Mouse (Mus musculus): Measurements from ENCODE around the gene Camta1. TPM values are rescaled to one million over a fixed set of nuclear protein-coding genes. Genes with fewer than 3 reads are reported as not detected.

Camta1 gene
- polyA plus RNA-seq, 1 experiment: 26.3 TPM

DNA sequence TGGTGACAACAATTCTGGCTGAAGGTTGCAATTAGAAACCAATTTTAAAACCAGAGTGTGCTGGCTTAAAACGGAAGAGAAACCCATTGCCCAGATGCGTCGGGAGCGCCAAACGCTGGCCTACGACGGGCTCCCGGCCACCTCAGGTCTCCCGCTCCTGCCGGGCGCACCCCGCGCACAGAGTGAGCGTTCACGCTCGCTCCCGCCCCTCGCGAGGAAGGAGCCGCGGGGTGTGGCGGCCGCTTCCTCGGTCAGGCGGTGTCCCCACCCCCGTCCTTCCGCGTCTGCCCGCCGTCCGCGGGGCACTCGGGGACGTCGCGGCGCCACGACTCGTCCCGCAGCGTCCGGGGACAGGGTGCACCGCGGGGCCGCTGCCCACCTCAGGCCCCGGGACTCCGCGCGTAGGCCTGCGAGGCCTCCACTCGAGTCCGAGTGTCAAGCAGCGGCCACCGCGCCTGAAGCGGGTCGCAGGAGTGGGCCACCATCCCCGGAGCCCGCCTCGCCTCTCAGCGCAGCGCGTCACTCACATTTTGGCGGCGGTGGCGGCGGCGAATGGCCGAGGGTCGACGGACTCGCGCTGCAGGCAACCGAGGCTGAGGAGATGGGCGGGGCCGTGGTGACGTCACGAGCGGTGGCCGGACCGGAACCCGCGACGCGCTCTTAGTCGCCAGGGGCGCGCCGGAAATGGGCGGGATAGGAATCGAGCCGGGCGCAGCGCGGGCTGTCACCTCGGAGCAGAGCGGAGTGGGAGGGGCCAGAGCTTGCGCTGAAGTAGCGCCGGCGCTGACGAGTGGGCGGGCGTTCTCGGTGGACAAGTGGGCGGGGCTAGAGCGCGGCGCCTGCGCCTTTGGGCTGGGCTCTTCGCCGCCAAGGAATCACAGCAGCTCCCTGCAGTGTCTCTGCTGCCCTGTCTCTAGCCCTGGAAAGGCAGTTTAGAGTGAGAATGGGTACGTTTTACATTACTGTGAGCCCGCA lies 804.0 kb downstream of the Camta1 start, which contains the start of gene Vamp3:
Vamp3 (minus strand) TSS at position 617 of the 975 bp plus-strand sequence.
- TF ChIP-seq CTCF (IDR thresholded peaks at IDR 0.05; ENCODE audit: low read depth, low read length) (no peak), POLR2A (IDR thresholded peaks at IDR 0.05; ENCODE audit: borderline replicate concordance, low read depth, low read length) (no peak)
- Histone ChIP-seq H3K4me1 (ENCODE audit: control insufficient read depth, insufficient read depth, low read length) (peaks cover 8% of the 10 kb centered on the region), H3K4me3 (ENCODE audit: insufficient read depth, low read length) (peak within 1 kb of the TSS; percentile 73), H3K27ac (ENCODE audit: insufficient read depth, low read depth, low read length) (peak within 1 kb of the TSS; percentile 74)

DNA sequence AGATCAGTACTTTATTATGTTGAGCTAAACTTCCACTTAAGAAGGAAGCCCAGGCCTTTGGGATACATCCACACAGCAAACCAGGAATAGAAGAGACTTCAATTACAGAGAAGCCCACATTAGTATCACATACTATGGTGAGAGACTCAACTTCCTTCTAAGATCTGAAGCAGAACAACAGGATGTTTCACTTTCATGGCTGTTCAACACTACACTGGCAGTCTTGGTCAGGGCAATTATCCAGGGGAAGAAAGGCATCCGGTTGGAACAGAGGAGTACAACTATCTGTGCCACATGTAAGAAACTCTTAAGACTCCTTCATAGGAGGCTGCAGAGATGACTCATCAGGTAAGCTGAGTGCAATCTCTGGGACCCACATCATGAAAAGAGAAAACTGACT lies 810.5 kb downstream of the Camta1 start:
- Histone ChIP-seq H3K4me3 (ENCODE audit: insufficient read depth, low read length) (no peak overlapping the region), H3K4me1 (ENCODE audit: control insufficient read depth, insufficient read depth, low read length) (peaks cover 18% of the 10 kb centered on the region), H3K27ac (ENCODE audit: insufficient read depth, low read depth, low read length) (no peak overlapping the region; the same call in 1 of the 2 replicates)
- TF ChIP-seq CTCF (IDR thresholded peaks at IDR 0.05; ENCODE audit: low read depth, low read length): no peak
- TF ChIP-seq POLR2A (IDR thresholded peaks at IDR 0.05; ENCODE audit: borderline replicate concordance, low read depth, low read length): no peak

DNA sequence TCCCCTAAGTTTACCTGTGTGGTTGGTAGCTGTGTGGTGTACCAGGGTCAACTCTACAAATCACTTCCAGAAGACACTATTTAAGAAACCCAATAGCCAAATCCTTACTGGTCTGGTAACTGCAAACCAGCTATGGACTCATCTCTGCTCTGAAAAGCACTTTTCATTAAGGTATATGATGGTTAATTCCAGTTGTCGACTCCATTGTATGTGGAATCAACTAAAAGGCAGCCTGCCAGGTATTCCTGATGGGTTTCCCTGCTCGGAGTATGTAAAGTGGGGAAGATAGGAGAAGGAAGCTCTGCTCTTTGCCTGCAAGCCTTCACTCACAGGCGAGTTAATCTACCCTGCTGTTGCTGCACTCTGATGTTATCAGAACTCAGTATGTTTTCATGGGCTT lies 815.2 kb downstream of the Camta1 start:
- H3K27ac ChIP-seq (ENCODE audit: insufficient read depth, low read depth, low read length): no peak overlapping the region
- H3K4me3 ChIP-seq (ENCODE audit: insufficient read depth, low read length): no peak overlapping the region
- TF ChIP-seq CTCF (IDR thresholded peaks at IDR 0.05; ENCODE audit: low read depth, low read length) (no peak), POLR2A (IDR thresholded peaks at IDR 0.05; ENCODE audit: borderline replicate concordance, low read depth, low read length) (no peak)
- H3K4me1 ChIP-seq (ENCODE audit: control insufficient read depth, insufficient read depth, low read length): peaks cover 25% of the 10 kb centered on the region

DNA sequence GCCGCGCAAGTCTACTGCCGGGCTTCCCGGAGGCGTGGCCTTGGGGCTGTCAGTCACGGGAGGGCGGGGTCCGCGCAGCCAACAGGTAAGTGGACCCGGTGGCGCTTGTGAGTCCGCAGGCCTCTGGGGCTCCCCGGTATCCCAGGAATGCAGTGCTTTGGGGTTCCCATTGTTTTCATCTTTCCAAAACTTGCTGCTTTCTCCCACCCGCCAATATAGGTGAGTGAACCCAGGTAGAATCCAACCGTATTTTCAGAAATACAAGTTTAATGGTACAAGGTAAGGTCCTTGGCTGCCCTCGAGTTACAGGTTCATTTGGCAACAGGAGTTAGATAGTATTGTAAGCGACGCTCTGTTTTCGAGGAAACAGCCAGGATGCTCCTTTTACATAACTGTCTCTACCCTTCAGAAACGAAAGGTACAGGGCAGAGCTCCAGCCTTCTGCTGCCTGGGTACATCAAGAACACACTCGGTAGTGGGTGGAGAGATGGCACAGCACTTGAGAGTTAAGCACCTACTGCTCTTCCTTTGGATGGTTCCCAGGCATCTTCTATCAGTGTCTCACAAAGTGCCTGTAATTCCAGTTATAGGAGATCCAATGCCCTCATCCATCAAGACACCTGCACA lies 816.6 kb downstream of the Camta1 start:
- peaks cover 17% of the 10 kb centered on the region for H3K4me1 ChIP-seq (ENCODE audit: control insufficient read depth, insufficient read depth, low read length)
- H3K4me3 ChIP-seq (ENCODE audit: insufficient read depth, low read length): peak overlapping the region; percentile 54
- no peak overlapping the region for H3K27ac ChIP-seq (ENCODE audit: insufficient read depth, low read depth, low read length)
- TF ChIP-seq POLR2A (IDR thresholded peaks at IDR 0.05; ENCODE audit: borderline replicate concordance, low read depth, low read length): no peak
- TF ChIP-seq CTCF (IDR thresholded peaks at IDR 0.05; ENCODE audit: low read depth, low read length): no peak

DNA sequence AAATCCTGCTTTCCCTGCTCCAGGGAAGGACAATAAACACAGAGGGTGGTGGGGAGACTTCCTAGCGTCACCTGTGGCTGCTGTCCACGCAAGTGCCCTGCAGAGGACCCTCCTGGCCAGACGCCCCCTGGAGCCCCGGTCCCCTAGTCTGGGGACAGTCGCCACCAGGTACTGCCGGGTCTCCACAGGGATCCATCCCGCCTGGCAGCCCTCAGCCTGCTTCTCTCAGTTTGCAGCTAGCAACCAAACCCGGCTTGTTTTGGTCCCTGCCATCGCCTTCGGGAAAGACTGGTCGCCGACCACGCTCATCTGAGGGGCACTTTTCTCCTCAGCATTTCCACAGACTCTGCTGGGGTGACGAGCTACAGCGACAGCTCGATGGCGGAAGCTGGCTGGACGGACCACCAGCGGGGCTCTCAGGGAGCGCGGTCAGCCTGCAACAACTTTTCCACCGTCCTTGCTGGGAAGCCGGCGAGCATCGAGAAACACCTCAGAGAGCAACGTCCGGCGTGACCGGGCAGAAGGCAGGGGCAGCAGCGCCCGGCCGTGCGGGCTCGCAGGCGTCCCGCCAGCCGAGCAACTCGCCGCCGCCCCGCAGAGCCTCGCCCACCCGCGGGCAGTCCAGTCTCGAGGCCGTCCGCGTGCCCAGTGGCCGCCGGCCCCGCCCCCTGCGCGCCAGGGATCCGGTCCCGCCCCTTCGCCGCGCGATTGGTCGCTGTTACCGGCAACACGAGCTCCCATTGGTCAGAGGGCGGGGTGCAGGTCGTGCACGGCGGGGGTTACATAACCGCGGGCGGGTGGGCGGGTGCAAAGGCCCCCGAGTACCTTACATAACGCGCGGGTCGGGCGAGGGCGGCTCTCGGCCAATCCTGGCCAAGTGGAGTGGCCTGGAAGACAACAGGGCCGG lies 817.4 kb downstream of the Camta1 start, which contains the start of gene Per3:
Per3 (minus strand) TSS at position 629 of the 907 bp plus-strand sequence.
- Histone ChIP-seq H3K27ac (ENCODE audit: insufficient read depth, low read depth, low read length) (0 out of 2 replicates have a peak within 1 kb of the TSS, but pooled peaks have one; percentile 6), H3K4me1 (ENCODE audit: control insufficient read depth, insufficient read depth, low read length) (peaks cover 17% of the 10 kb centered on the region), H3K4me3 (ENCODE audit: insufficient read depth, low read length) (peak within 1 kb of the TSS; percentile 86)
- TF ChIP-seq POLR2A (IDR thresholded peaks at IDR 0.05; ENCODE audit: borderline replicate concordance, low read depth, low read length): no peak
- no peak for TF ChIP-seq CTCF (IDR thresholded peaks at IDR 0.05; ENCODE audit: low read depth, low read length)

DNA sequence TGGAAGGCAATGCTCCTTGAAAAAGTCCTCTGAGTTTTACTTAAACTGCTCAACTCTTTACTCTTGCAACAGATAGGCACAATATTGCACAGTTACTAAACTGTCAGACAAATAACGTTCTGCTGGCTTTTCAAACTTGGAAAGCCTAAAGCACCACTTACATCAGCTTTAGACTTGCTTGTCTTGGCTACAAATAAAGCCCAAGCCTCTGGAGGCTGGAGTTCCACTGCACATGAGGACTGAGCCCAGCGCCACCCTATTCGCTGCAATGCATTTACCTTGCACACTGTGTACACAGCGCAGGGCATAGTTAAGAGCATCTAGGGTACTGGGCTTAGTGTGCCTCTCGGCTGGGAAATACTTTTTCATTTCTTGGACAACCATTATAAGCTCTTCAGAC lies 818.4 kb downstream of the Camta1 start:
- Histone ChIP-seq H3K27ac (ENCODE audit: insufficient read depth, low read depth, low read length) (no peak overlapping the region), H3K4me1 (ENCODE audit: control insufficient read depth, insufficient read depth, low read length) (peaks cover 17% of the 10 kb centered on the region), H3K4me3 (ENCODE audit: insufficient read depth, low read length) (peak overlapping the region; percentile 86)
- TF ChIP-seq POLR2A (IDR thresholded peaks at IDR 0.05; ENCODE audit: borderline replicate concordance, low read depth, low read length): no peak
- no peak for TF ChIP-seq CTCF (IDR thresholded peaks at IDR 0.05; ENCODE audit: low read depth, low read length)

DNA sequence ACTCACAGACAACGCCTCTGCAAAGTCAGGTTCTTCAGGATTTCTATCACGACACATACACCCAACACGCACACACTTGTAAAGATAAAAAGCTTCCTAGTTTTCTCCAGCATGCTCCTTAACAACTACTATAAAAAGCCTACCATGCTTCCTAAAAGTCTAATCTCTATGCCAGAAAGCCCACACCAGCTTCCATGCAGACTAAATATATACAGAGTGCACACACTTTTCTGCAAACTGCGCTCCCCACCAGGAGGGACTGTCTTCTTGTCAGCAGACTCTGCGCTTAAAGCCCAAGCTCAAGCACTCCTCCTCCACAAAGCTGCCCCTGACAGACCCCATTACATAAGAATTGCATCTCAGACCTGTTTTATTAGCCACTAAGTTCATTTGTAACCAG lies 820.2 kb downstream of the Camta1 start:
- peaks cover 10% of the 10 kb centered on the region for H3K4me1 ChIP-seq (ENCODE audit: control insufficient read depth, insufficient read depth, low read length)
- no peak overlapping the region for H3K4me3 ChIP-seq (ENCODE audit: insufficient read depth, low read length)
- TF ChIP-seq CTCF (IDR thresholded peaks at IDR 0.05; ENCODE audit: low read depth, low read length) (no peak), POLR2A (IDR thresholded peaks at IDR 0.05; ENCODE audit: borderline replicate concordance, low read depth, low read length) (no peak)
- no peak overlapping the region for H3K27ac ChIP-seq (ENCODE audit: insufficient read depth, low read depth, low read length)

DNA sequence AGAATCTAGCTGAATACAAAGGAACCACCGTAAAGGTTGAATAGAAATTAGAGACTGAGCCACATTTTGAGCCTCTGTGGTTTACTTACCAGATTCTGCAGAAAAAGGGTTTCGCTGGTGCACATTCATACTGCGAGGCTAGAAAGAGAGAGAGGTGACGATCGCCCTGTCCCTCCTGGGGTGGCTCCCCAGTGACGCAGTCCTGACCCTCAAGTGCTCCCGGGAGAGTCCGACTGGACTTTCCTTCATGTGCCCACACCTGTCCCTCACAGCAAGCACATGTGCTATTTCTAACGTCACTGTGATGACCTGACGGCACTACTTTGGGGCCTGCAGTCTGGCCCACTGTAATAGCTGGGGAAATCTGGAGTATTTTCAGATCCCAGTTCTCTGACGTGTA lies 823.9 kb downstream of the Camta1 start:
- TF ChIP-seq CTCF (IDR thresholded peaks at IDR 0.05; ENCODE audit: low read depth, low read length) (no peak), POLR2A (IDR thresholded peaks at IDR 0.05; ENCODE audit: borderline replicate concordance, low read depth, low read length) (no peak)
- no peak overlapping the region for H3K27ac ChIP-seq (ENCODE audit: insufficient read depth, low read depth, low read length)
- no peaks in the 10 kb centered on the region for H3K4me1 ChIP-seq (ENCODE audit: control insufficient read depth, insufficient read depth, low read length)
- no peak overlapping the region for H3K4me3 ChIP-seq (ENCODE audit: insufficient read depth, low read length)

DNA sequence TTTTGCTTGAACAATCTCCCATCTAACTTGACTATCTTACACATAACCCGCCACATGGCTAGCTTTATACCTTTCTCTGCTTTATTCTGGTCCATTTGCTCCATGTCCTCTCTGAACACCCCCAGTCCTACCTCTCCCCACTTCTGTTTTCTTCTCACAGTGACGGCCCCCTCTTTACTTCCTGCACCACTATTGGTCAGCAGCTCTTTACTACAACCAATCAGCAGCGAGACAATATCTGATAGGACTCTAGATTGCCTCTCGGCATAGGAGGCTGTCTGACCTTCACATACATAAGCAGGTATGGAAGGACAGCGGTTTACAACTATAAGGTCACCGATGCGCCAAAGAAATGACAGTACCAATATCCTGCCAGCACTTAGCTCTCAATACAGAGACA lies 825.2 kb downstream of the Camta1 start:
- no peaks in the 10 kb centered on the region for H3K4me1 ChIP-seq (ENCODE audit: control insufficient read depth, insufficient read depth, low read length)
- no peak overlapping the region for H3K4me3 ChIP-seq (ENCODE audit: insufficient read depth, low read length)
- no peak overlapping the region for H3K27ac ChIP-seq (ENCODE audit: insufficient read depth, low read depth, low read length)
- TF ChIP-seq CTCF (IDR thresholded peaks at IDR 0.05; ENCODE audit: low read depth, low read length) (no peak), POLR2A (IDR thresholded peaks at IDR 0.05; ENCODE audit: borderline replicate concordance, low read depth, low read length) (no peak)

Data from bone marrow macrophage, adult 2 months (primary cell).